Mouse (Mus musculus) limb, embryonic 12.5 days (tissue): ENCODE results near the gene Zc3h12b. TPM values are rescaled to one million over a fixed set of nuclear protein-coding genes. Genes with fewer than 3 reads are reported as not detected.
"Not testable (repeated sequence)": the region's sequence is repeated elsewhere in the genome, so short reads cannot be mapped to it uniquely, and the experiment has no call there.

ENCODE experiments used
- ATAC-seq: fragments of 200-750 bp; cut with Nextera tagmentation; 2 replicates; pipeline ENCODE4 v1.8.0; 2017; ENCODE audit warnings: low read depth, moderate TSS enrichment; ENCODE audit not compliant: insufficient number of reproducible peaks, insufficient read depth, low FRiP score, low TSS enrichment
- H3K27ac ChIP-seq: fragments of 300-500 bp; sonication (generic); 2 replicates; pipeline ENCODE4 v1.5.1; 2016; ENCODE audit warnings: mild to moderate bottlenecking, moderate library complexity
- H3K27me3 ChIP-seq: fragments of 300-500 bp; sonication (generic); 2 replicates; pipeline ENCODE4 v1.6.1; 2016; ENCODE audit warnings: mild to moderate bottlenecking, moderate library complexity
- H3K36me3 ChIP-seq: fragments of 300-500 bp; sonication (generic); 2 replicates; pipeline ENCODE4 v1.6.1; 2016; ENCODE audit warnings: mild to moderate bottlenecking, moderate library complexity
- H3K4me1 ChIP-seq: fragments of 300-500 bp; sonication (generic); replicated peaks from 2 replicates; pipeline ENCODE4 v1.6.1; 2016
- H3K4me2 ChIP-seq: fragments of 300-500 bp; sonication (generic); 2 replicates; pipeline ENCODE4 v1.6.1; 2016; ENCODE audit warnings: mild to moderate bottlenecking, moderate library complexity
- H3K4me3 ChIP-seq: fragments of 300-500 bp; sonication (generic); replicated peaks from 2 replicates; pipeline ENCODE4 v1.5.1; 2016; ENCODE audit warnings: mild to moderate bottlenecking
- H3K9ac ChIP-seq: fragments of 300-500 bp; sonication (generic); replicated peaks from 2 replicates; pipeline ENCODE4 v1.6.1; 2016; ENCODE audit warnings: mild to moderate bottlenecking, moderate library complexity
- H3K9me3 ChIP-seq: fragments of 300-500 bp; sonication (generic); 2 replicates; pipeline ENCODE4 v1.6.1; 2016; ENCODE audit warnings: mild to moderate bottlenecking, moderate library complexity
- WGBS: fragments of 180-500 bp; shearing (Covaris S2); methylation state at CpG from one replicate; pipeline ENCODE4 v1.1.7; 2016; 5-methylcytosine and 5-hydroxymethylcytosine counted together
- polyA plus RNA-seq: library from polyadenylated mRNA; unstranded; fragments of >200 nt; fragmentation: Nextera tagmentation; extraction: Ambion mirVana; gene quantifications from 2 replicates; pipeline ENCODE4 v1.2.1, GENCODE M21; 2016

Zc3h12b gene
- polyA plus RNA-seq, 1 experiment from 2014 or later = 5.1 TPM

DNA sequence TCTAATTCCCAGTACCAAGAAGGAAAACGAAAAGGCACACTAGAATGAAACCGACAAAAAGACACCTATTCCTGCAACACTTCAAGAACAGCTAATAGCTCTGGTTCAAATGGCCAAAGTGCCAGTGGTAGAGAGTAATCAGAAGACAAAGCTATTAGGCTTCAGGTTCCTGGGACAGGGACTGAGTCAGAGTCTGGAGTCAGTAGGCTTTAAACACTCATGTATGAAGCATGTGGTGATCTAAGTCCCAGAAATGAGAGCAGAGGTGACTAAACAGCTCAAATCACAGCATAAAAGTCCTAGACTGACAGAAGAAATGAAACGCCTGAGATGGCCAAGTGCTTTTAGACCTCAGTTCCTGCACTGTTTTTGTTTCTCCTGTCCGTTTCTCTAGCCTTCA, 236.7 kb downstream of the Zc3h12b start:
- Histone ChIP-seq H3K36me3 (peaks cover 16% of the 10 kb centered on the region; the same call in 1 of the 2 replicates), H3K4me2 (no peak overlapping the region), H3K4me1 (no peaks in the 10 kb centered on the region), H3K27me3 (no peaks in the 10 kb centered on the region; the same call in 1 of the 2 replicates), H3K27ac (no peak overlapping the region), H3K4me3 (no peak overlapping the region), H3K9ac (no peak overlapping the region), H3K9me3 (no peaks in the 10 kb centered on the region)
- 83% methylated on average over 4 of the region's 4 CpGs for WGBS
- no peak for ATAC-seq

DNA sequence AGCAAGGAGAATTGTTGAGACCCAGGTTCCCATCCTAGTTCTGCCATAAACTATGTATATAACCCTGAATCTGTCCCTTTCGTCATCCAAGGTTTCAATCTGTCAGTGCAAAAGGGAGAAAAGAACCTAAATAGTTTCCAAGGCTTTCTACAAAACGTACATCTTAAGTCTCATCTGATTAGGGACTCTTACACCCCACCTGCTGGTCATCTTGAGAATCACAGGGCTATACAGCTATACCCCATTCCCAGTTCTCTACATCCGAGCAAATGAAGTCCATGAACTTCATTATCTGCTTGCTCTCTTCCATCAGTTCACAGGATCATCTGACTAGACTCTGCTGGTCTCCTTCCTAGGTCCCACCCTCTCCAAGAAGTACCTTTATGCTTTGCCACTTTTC, 239.3 kb downstream of the Zc3h12b start:
- Histone ChIP-seq H3K9ac (no peak overlapping the region), H3K9me3 (no peaks in the 10 kb centered on the region), H3K27me3 (no peaks in the 10 kb centered on the region), H3K36me3 (peaks cover 6% of the 10 kb centered on the region; the same call in 1 of the 2 replicates), H3K4me1 (no peaks in the 10 kb centered on the region), H3K4me3 (no peak overlapping the region), H3K27ac (no peak overlapping the region), H3K4me2 (no peak overlapping the region)
- WGBS = 47% methylated on average over 3 of the region's 3 CpGs
- no peak for ATAC-seq

DNA sequence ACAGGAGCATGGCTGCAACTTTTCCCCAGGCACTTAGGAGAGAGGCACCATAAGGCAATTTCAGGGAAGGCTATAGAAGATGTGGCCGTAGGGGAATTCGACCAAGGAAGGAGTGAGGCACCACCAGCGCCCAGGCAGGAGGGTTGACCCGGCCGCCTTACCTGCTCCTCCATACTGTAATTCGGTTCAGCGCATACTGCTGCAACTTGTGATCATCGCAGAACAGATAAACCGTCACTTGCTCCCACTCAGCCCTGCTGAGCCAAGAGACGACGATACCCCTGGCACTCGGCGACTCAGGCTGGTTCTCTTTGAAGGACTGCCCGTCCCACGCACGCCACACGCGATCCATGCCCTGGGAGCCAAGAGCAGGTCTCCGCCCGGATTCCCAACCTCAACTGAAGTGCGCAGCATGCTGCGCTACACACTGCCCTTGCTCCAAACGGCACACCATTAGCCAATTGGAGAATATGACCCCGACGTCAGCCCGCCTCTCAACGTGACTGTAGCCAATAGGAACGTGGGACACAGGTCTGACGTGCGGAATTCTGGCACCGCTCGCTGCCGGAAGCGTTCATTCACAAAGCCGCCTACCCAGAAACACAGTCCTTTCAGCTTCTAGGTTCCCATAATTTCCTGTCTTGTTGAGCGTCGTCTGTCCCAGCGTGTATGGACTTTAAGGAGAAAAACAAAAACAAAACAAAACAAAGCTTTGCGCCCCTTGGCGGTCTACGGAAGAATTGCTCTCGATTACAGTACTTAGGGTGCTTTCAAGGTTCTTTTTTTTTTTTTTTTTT, 245.2 kb downstream of the Zc3h12b start, which contains the start of gene Las1l:
TSS of gene Las1l (minus strand) at position 466 of the 797 bp plus-strand sequence.
- Histone ChIP-seq H3K4me2 (peak within 1 kb of the TSS; percentile 62), H3K9ac (peak within 1 kb of the TSS; percentile 45), H3K27ac (no peak within 1 kb of the TSS), H3K27me3 (peaks cover 4% of the 10 kb centered on the region; the same call in 1 of the 2 replicates), H3K4me1 (no peaks in the 10 kb centered on the region), H3K9me3 (no peaks in the 10 kb centered on the region), H3K4me3 (peak within 1 kb of the TSS; percentile 52), H3K36me3 (no peaks in the 10 kb centered on the region)
- ATAC-seq = peak; percentile 100
- 21% methylated on average over 42 of the region's 42 CpGs for WGBS

DNA sequence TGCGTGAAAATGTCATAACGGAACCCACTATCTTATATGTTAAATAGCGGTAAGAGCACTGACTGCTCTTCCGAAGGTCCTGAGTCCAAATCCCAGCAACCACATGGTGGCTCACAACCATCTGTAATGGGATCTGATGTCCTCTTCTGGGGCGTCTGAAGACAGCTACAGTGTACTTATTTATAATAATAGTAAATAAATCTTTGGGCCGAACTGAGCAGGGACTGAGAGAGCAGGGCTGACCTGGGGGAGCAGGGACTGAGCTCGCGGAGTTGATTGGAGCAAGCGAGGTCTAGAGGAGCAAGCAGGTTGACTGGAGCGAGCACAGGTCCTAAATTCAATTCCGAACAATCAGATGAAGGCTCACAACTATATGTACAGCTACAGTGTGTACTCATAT, 246.0 kb downstream of the Zc3h12b start:
- H3K4me1 ChIP-seq, ATAC-seq, H3K9me3 ChIP-seq, H3K36me3 ChIP-seq, H3K9ac ChIP-seq, H3K27me3 ChIP-seq, H3K27ac ChIP-seq: not testable (repeated sequence)
- 42% methylated on average over 11 of the region's 11 CpGs for WGBS
- Histone ChIP-seq H3K4me2 (peak overlapping the region; percentile 49), H3K4me3 (peak overlapping the region; percentile 52)

DNA sequence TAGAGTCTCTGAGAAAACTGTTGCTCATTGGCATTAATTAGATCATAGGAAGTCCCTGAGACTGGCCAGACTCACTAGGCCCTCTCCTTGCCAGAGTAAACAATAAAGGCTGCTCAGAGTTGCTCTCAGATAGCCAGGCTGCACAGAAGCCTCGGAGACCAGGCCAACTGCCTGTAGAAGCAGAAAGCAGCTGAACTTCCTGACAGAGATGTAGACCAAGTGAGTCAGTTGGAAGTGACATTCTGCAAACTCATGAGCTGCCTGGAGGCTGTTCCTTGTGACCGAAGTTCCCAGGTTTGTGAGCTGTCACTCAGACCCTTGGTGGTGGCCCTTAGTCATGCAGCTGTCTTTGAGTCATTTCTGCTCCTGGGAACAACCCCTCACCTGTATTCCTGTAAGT, 251.9 kb downstream of the Zc3h12b start:
- Histone ChIP-seq H3K4me2 (no peak overlapping the region), H3K9ac (no peak overlapping the region), H3K36me3 (no peaks in the 10 kb centered on the region), H3K9me3 (no peaks in the 10 kb centered on the region), H3K4me1 (no peaks in the 10 kb centered on the region), H3K4me3 (no peak overlapping the region), H3K27me3 (no peaks in the 10 kb centered on the region; the same call in none of the 2 replicates), H3K27ac (no peak overlapping the region)
- no peak for ATAC-seq
- 76% methylated on average over 2 of the region's 2 CpGs for WGBS

DNA sequence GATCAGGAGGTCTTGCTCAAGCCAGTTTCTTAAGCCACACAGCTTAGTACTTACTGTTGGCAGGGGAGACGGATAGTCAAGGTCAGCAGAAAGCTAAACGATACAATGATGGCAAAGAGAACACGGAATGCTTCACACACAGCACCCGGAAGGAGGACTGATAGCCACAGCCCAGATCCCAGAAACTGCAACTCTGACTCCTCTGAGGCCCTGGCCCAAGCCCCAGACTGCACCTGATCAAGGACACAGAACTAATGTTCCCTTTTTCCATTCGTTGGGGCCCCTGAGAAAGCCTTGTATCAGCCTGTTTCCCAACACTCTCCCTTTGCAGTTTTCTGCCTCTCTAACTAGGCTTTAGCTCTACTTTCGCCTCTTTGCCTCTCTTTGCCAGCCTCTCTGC, 253.6 kb downstream of the Zc3h12b start:
- no peak for ATAC-seq

DNA sequence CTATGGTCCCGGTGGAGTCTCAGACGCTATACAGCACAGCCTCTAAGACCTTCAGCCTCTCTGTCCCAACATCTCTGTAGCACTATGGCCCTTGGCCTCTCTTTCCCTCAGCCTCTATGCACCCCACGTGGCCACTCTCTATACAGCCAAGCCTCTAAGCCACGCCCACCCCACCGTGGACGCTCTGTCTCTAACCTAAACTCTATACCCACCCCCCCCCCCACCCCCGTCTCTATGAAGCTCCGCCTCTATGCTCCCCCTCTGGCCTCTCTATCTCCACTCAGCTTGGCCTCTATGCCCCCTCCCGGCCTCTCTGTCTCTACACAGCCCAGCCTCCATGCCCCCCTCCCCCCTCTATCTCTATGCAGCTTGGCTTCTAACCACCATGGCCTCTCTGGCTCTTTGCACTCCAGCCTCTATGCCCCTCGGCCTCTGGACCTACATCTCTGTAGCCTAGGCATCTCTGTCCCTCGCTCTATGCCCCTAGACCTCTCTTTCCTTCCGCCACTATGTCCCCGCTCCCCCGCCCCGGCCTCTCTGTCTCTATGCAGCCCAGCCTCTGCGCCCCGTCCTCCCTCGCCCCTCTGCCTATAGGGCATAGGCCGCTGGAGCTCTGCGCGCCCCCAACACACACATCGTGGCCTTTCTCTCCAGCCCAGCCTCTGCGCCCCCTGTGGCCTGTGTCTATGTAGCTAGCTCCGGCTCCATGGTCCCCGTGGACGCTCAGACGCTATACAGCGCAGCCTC, 256.5 kb downstream of the Zc3h12b start:
- Histone ChIP-seq H3K36me3 (no peaks in the 10 kb centered on the region), H3K4me2 (peak overlapping the region; percentile 57), H3K9me3 (no peaks in the 10 kb centered on the region), H3K9ac (peak overlapping the region; percentile 57), H3K4me3 (peak overlapping the region; percentile 47), H3K4me1 (no peaks in the 10 kb centered on the region; the same call in 1 of the 2 replicates), H3K27ac (peak overlapping the region; percentile 85), H3K27me3 (no peaks in the 10 kb centered on the region; the same call in 1 of the 2 replicates)
- WGBS = 25% methylated on average over 26 of the region's 28 CpGs
- ATAC-seq = peak; percentile 88

More for the DNA sequence above, 253.6 kb downstream of the Zc3h12b start:
- Histone ChIP-seq H3K27ac (no peak overlapping the region), H3K4me3 (no peak overlapping the region), H3K9ac (no peak overlapping the region), H3K36me3 (no peaks in the 10 kb centered on the region), H3K4me1 (no peaks in the 10 kb centered on the region; the same call in 1 of the 2 replicates), H3K27me3 (no peaks in the 10 kb centered on the region; the same call in 1 of the 2 replicates), H3K4me2 (no peak overlapping the region), H3K9me3 (no peaks in the 10 kb centered on the region)
- 85% methylated on average over 6 of the region's 6 CpGs for whole genome bisulfite sequencing

DNA sequence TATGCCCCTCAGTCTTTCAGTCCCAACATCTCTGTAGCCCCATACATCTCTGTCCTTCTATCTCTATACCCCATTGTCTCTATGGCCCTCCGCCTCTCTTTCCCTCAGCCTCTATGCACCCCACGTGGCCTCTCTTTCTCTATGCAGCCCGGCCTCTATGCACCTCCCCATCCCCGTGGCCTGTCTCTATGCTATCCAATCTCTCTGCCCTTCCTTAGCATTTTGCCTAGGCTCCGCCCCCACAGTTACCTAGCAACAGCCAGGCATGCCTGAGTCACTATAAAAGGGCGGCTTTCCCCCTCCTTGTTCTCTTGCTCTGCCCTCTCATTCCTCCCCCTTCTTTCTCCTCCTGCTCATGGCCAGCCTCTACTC, 257.1 kb downstream of the Zc3h12b start:
- no peaks in the 10 kb centered on the region; the same call in 1 of the 2 replicates for H3K4me1 ChIP-seq
- no peaks in the 10 kb centered on the region; the same call in 1 of the 2 replicates for H3K27me3 ChIP-seq
- peak overlapping the region; percentile 85 for H3K27ac ChIP-seq
- H3K36me3 ChIP-seq = no peaks in the 10 kb centered on the region
- 27% methylated on average over 6 of the region's 6 CpGs for WGBS
- H3K4me3 ChIP-seq = peak overlapping the region; percentile 47
- H3K9me3 ChIP-seq = no peaks in the 10 kb centered on the region
- H3K9ac ChIP-seq = peak overlapping the region; percentile 57
- ATAC-seq = peak; percentile 95
- peak overlapping the region; percentile 57 for H3K4me2 ChIP-seq

DNA sequence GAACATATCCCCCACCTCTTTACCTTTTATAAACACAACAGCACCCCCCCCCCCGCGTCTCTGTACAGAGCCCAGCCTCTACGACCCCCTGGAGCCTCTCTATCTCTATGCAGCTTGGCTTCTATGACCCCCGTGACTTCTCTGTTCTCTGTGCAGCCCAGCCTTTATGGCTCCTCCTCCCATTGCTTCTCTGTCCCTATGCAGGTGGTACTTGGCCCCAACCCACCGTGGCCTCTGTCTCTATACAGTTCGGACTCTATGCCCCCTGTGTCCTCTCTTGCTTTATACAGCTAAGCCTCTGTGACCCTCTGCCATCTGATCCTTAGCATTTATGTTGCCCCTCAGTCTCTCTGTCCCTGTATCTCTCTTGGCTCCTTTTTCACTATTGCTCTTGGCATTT, 257.6 kb downstream of the Zc3h12b start:
- Histone ChIP-seq H3K4me3 (no peak overlapping the region), H3K4me1 (no peaks in the 10 kb centered on the region; the same call in 1 of the 2 replicates), H3K9ac (no peak overlapping the region), H3K4me2 (peak overlapping the region; percentile 57; the same call in 1 of the 2 replicates), H3K27ac (no peak overlapping the region), H3K36me3 (no peaks in the 10 kb centered on the region), H3K9me3 (no peaks in the 10 kb centered on the region), H3K27me3 (no peaks in the 10 kb centered on the region; the same call in 1 of the 2 replicates)
- ATAC-seq = no peak; the same call in 1 of the 2 replicates
- 52% methylated on average over 6 of the region's 6 CpGs for WGBS

DNA sequence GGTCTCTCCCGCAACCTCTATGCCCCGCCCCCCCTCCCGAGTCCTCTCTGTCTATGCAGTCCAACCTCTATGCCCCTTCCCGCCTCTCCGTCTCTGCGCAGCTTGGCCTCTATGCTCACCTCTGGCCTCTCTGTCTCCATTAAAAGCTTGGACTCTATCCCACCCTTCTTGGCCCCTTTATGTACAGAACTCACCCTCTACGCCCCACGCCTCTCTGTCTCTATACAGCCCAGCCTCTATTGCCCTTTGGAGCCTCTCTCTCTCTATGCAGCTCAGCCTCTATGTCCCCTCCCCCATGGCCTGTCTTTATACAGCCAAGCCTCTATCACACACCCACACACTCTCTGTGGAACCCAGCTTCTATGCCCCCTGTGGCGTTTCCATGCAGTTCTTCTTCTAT, 258.5 kb downstream of the Zc3h12b start:
- ATAC-seq = no peak
- Histone ChIP-seq H3K9ac (no peak overlapping the region), H3K4me3 (no peak overlapping the region), H3K27me3 (no peaks in the 10 kb centered on the region; the same call in 1 of the 2 replicates), H3K4me1 (no peaks in the 10 kb centered on the region; the same call in 1 of the 2 replicates), H3K27ac (no peak overlapping the region), H3K4me2 (no peak overlapping the region), H3K36me3 (no peaks in the 10 kb centered on the region), H3K9me3 (no peaks in the 10 kb centered on the region)
- WGBS = 94% methylated on average over 8 of the region's 9 CpGs
